Mouse (Mus musculus): ENCODE measurements around the gene Capn9.

The Capn9 gene

DNA sequence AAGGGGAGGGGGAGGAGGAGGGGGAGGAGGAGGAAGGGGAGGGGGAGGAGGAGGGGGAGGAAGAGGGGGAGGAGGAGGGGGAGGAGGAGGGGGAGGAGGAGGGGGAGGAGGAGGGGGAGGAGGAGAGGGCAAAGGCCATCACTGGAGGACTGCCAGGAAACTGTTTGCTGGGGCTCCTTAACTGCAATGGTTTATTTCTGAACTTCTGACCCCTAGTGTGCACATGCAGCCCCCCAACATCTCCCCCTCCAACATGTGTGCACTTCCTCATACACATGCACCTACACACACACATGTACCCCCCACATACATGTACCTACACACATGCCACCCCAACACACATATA, 3.5 kb upstream of the Capn9 start:
- no peak for DNase-seq

DNA sequence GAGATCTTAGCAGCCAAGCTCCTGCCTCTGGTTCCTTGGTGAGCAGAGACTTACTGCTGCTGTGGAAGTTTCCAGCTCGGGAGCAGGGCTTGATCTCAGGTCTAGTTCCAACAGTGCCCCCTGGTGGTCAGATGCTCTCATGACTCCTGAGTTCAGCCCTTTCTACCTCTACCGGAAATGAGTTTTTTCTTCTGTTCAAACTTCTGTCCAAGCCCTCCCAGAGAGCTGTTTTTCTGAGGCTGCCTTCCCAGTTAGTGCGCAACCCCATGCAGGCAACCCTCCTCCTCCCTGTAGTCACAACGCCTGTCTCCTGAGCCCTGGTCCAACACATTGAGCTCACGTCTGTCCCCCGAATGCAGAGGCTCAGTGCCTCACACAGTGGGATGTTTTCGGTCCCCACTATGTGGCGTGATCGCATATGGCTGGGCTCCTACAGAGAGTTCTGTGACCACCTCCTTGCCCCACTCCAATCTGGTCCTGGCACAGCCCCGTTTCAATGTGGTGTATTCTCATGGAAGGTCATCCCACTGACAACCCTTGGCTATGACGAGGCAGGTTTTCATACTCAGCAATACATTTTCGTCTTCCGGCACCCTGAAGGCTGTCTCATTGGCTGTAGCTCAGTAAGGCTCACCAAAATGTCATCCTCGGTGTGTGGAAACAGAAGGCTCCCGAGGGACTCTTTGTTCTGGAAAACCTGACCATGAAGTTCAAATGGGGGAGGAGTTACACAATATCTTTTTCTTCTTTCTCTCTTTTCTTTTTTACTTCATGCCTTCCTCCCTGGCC, 2.2 kb upstream of the Capn9 start:
- DNase-seq, result peak; percentile 97 to 98

DNA sequence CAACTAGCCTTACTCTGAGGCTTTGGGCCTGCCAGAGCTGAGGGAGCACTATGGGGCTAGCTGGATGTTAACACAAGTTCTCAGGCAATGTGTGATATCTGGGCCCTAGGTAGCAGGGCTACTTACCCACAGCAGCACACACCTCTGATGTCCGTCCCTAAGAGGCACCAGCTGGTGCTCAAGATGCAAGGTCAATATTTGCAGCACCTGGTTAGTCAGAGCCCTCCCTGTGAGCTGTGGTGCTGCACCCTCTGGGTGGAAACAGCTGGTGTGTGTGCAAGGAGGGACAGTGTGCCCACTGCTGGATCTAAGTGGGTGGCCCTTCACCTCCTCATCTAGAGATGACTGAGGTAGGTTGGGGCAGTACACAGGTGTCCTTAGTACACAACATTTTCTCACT, 840 bp downstream of the Capn9 start:
- DNase-seq, result peak in 1 of 2 experiments; percentile 1

DNA sequence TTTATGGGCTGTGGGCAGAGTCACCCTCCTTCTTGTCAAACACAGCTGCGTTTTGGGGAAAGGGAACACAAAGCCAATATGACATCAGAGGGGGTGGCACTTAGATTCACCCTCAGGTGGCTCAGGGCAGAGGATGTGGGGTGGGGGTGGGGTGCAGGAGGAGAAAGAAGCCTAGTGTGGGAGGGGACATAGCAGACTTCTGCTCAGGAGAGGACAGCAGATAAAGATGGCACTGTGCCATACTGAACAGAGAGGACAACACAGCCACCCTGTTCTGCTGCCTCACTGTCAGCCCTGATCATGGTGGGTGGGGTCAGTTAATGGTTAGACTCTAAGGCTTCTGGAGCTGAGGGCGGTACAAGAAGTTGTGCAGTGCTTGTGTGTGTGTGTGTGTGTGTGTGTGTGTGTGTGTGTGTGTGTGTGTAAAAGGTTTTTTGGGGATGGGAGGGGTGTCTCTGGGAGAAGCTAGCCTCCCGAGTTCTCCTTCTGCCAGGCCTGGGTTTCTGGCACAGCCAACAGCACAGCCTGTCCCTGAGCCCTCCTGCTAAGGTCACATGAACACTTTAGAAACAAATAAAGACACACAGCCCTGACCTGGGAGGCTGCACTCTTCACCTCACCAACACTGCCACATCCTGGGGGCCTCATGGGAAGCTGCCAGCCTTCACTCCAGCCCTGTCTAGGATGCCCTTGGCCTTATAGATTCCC, 10.0 kb downstream of the Capn9 start:
- peak; percentile 77 to 80 for DNase-seq

DNA sequence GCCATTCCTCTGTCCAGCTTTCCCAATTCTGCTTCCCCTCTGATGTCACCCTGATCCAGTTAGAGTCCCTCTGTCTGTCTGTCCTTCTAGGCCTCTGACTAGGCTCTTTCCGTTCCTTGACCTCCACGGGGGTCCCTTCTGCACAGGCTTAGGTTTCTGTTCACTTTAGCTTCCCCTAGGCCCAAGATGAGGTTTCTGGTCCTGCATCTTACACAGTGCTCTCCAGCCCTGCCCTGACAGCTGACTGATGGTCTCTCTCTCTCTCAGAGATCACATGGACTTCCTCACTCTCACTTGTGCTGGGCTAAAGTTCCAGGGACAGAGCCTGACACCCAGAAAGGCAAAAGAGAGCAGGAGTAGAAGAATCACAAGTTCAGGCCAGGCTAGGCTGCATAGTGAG, 10.6 kb downstream of the Capn9 start:
- peak; percentile 17 to 33 for DNase-seq

DNA sequence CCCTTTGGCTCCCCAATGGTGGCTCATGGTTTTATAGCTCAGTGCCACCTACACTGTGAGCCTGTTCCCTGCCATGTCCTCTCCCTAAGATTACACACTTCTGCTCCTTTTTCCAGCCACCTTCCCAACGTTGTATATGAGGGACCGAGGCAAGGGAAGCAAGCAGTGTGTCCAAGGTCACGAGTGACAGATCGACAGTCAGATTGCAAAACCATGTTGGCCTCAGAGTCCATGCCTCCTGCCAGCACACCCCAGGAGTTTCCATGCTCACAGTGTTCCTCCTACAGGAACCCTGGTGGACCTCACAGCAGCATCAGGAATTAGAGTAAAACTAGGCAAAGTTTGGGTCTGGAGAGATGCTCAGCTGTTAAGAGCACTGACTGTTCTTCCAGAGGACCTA, 13.5 kb downstream of the Capn9 start:
- peak in 1 of 2 experiments; percentile 1 for DNase-seq

DNA sequence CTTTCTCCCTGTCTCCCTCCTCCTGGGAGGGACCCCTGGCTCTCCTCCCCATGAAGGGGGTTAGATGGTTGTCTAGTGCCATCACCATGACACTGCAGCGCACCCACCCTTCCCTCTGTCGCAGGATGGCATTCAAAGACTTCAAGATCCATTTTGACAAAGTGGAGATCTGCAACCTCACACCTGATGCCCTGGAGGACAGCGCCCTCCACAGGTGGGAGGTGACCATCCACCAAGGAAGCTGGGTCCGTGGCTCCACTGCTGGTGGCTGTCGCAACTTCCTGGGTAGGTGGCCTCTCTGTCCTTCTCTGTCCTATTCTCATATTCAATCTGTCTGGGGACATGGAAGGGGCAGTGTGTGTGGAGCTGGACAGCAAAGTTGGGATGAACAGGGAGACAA, 28.2 kb downstream of the Capn9 start:
- DNase-seq, result no peak

DNA sequence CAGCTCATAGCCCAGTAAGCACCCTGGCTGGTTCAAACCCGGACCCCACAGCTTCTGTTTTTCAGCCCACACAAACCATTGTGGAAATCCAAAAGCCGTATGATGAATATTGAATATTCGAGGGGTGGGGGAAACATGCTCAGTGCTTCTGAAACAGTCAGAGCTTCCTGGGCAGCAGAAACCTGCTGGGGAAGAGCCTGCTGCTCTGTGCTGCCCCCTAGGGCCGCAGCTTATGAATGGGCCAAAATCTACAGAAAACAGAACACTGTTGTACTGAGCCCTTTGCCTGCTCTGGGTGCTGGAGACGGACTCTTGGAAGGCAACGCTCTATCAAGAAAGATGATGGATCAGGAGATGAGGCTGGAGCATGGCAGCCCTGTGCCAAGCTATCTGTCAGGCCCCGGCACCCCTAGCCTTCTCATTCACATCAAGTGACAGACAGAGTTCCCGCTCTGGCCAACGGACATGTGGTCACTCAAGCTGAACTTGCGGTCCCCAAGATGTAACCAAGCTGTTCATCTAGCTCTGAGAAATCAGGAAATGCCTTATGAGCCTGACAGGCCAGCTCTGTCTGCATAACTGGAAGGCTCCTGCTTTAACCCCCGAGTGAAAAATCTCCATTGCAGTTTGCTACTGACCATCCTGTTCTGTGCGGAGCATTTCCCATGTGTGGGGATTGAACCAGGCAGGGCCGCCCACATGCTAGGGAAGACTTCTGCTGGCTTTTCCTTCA, 32.5 kb downstream of the Capn9 start:
- DNase-seq, result peak; percentile 63 to 74

DNA sequence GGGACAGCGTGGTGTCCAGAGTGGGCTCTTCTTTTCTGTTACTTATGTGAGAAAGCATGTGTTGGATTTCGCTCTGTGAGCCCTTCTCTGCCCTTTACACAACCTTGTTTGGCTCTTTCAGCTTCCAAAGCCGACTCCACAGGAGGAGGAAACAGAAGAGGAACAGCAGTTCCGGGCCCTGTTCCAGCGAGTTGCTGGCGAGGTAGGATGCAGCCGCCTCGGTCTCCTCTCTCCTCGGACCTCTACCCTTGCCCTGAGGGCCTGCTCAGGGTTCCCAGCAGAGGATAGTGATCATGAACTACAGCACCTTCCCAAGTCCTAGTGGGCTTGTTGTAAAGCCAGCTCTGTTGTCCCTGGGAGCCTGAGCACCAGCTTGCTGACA, 33.1 kb downstream of the Capn9 start:
- peak; percentile 81 to 83 for DNase-seq

DNA sequence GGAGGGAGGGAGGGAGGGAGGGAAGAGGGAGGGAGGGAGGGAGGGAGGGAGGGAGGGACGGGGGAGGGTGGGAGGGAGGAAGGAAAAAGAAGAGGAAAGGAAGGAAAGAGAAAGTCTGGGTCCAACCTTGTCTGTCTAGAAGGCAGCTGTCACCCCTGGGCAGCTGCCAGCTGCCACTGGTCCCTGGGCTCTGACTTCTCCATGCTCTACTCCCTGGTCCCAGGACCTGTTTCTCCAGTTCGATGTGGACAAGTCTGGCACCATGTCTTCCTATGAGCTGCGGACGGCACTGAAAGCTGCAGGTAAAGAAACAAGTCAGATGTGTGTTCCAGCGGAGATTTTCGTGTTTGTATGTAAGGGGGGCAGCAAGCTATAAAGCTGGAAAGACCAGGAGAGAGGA, 38.4 kb downstream of the Capn9 start:
- DNase-seq, result no peak

DNA sequence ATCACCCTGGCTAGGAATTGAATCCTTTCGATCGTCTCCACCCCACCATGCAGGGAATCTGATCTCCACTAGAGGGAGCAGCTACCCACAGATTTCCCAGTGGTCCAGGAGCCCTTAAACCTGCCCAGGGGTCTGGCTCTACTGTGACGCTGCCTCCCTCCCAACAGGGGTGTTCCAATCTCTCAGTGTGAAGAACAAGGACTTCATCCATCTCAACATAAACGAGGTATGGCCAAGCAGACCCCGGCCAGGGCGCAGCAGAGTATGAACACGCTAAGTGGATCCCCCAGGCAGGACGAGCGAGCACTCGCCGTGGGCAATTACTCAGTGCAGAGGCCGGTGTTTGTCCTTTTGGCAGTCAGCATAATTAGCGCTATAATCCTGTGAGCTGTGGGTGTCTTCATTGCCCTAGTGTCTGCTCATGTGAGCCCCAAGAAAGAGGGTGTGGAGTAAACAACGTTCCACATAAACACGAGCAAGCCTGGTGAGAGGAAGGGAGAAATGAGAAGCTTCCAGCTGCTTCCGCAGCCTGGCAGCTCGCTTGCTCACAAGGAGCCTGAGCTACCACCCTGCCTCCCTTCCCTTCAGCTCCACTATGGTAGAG, 41.5 kb downstream of the Capn9 start:
- peak; percentile 92 to 94 for DNase-seq

DNA sequence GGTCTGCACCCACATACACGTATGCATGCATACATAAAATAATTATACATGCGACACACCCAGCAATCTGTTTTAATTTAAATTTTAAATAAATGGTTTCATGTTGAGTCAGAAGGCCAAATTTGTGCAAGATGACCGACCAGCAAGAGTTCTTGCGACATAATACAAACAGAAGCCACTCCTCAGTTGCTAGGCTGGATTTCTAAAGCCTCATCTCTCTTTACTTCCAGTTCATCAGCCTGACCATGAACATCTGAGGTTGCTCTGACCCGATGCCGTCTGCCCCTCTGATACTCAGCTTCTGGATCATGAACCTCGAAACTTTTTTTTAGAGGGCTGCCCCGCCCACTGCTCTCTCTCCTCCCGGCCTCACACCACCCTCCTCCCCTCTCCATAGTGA, 42.3 kb downstream of the Capn9 start:
- peak in 1 of 2 experiments; percentile 30 for DNase-seq

DNA sequence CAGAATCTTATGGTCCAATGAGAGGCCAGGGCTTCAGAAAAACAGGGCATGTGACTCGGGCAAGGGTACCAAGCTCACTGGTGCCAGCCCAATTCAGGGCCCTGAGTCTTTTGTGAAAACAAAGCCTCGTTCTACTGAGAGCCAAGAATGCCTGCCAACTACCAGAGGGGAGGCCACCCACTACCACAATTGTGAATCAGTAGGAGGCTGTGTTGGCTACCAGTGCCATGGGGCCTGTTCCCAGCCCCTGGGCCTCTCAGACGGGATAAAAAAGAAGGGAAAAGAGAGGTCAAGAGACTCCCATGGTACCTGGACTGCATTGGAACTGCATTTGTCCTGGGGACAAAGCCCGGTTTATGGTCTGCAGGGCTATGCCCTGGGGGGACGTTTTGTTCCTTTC, 45.3 kb downstream of the Capn9 start:
- peak; percentile 45 to 61 for DNase-seq

DNA sequence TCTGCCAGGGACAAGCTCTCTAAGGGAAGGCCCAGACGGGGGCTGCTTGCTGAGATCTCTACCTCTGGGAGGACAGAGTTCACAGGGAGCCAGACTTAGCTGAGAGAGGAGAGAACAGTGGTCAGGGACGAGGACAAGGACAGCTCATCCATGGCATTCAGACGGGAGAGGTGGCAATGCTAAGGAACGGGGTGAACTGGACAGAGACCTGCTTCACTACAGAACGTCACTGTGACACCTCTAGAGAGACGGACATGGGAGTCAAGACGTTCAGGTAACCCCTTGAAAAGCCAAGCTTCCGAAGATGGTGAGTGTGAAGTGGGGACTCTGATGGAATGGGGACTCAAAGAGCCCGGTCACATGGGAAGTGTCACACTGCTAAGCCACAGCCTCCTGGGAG, 50.3 kb downstream of the Capn9 start:
- DNase-seq, result no peak

DNA sequence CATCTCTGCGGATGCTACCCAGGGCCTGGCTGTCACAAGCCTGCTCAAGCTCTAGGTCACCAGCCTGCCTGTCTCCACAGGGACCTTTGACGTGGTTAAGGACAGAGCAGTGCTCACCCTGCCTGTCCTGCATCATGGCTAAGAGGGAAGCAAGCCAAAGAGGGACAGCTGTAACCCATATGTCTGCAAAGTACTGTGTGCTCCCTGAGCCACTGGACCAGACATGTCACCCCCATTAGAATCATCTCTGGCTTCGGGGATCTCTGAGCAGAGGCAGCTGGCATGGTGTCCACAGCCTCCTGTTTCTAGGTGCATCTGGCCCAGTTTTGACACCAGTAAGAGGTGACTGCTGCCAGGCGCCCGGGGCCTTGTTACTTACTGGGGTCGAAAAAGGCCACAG, 54.6 kb downstream of the Capn9 start:
- peak; percentile 86 to 90 for DNase-seq

DNA sequence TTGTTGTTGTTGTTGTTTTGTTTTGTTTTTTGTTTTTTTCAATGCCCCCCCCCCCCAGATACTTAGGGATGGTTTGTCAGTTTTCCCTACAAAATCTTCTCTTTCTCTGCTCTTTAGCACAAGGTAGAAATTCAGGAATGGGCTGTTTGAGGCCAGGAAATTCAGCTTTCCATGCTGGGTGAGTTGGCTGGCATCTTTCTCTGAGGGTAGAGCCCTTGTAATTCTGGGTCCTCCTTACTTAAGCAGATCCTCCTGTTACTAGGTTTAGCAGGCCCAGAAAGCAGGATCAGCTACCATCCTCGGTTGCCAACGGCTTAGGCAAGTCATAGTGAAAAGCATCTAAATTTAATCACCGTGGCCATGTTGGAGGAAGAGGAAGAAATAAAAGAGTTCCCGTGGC, 55.0 kb downstream of the Capn9 start:
- DNase-seq, result peak; percentile 52 to 60

DNA sequence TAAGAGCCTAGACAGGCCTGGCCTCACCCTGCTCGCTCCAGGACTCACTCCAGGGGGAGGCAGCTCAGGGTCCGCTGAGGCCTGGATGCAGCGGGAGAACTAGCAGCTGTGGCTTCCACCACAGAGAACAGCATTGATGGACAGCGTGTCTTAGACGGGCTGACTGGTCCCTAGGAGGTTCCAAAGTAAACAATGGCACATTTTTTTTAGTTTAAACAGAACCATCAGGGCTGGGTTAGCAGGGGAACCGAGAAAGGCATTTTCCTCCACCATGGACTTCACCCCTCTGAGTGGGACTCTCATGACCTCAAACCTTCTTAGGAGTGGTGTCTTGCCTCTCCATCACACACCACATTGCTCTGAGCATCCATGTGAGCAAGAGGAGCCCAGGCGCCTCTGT, 56.1 kb downstream of the Capn9 start:
- DNase-seq, result no peak

DNA sequence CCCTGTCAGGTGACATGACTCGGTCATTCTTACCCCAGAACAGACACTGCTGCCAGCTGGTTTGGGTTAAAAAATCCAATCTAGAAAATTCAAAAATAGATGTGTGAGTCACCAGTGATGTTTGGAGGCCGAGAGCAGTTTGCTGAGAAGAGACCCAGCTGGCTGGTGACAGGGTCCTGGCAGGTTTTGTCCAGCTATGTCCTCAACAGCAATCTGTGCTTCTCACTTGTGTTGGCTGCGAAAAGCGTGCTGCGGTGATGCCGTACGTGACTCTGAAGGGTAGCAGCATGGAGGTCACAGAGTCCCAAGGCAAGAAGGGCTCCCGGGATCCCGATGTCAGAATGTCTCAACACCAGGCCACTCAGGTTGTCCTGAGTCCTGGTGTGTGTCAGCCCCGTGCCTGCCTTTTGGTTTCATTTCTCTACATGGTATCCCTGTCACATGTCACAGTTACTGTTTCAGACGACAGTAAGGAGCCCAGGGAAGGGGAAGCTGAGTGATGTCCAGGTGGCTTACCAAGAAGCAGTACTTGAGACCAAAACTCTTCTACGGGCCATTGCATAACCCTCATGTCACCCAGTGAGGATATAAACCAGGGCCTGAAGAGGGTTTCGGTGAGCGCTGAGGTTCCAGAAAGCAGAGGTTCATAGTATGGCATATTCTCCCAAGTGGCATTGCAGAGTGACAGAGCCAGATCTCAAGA, 57.2 kb downstream of the Capn9 start:
- DNase-seq, result peak; percentile 75 to 77

DNA sequence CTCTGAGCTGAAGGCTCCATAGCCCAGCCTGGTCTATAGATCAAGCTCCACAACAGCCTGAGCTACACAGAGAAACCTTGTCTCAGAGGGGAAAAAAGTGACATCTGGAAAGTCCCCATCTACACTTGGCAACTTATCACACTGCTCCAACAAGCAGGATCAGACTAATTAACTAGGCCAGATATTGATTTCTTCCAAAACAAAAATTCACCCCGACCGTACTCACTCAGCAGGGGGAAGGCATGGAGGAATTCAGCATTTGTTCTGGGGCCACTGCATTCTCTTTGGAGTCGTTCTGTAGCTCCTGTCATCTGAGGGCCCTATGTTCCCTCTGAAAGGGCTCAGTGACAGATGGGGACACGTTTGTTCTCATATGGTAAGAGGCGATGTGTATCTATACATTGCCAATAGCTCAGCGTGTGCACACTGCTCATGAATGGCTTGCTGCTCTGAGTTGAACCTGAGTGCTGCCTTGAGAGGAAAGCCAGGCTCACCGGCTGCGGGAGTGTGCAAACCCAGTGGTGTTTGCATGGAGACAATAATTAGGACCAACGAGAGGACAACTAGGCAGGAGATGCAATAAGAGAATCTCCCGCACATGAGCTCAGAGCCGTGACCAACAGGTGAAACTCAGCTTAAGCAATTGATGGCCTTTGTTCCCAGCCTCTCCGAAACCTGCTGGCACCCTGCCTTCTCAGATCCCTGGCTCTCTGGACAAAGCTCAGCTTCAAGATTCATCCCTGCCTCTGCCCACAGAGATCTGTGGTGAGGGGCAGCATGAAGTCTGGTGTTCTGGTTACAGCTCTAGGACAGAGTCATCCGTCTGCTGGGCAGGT, 58.7 kb downstream of the Capn9 start:
- peak in 1 of 2 experiments; percentile 53 for DNase-seq

DNA sequence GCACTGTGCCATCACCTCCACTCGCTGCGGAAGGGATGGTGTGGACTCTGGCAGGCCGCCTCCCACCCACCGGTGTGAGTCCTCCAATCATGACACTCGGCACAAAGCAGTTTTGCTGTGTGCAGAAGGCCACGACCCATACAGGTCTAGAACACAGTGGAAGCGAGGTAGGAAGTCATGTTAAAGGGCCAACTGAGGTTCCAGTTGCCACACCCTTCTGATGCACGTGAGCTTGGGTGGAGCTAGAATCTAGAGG, 59.3 kb downstream of the Capn9 start:
- peak in 1 of 2 experiments; percentile 62 for DNase-seq

DNA sequence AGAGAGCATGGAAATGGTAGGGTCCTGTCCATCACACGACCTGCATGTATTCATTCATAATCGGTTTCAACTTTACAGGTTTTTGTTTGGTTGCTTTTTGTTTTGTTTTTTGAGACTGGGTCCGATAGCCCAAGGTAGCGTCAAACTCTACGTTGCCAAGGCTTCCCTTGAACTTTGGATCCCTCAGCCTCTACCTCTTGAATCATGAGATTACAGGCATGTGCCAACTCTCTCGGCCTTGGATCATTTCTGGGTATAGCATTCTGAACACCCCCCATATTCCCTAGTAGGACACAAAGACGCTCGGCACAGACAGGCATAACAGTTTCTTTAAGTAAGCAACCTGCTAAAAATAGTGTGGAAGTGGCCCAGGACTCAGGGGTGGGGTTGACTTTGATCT, 65.7 kb downstream of the Capn9 start:
- DNase-seq, result no peak

Data from cerebellum, postnatal 10 days (tissue).